Mouse (Mus musculus): Measurements from ENCODE around the gene Fam192a. TPM values are rescaled to one million over a fixed set of nuclear protein-coding genes. Genes with fewer than 3 reads are reported as not detected.

Gene Fam192a
- polyA plus RNA-seq, 1 experiment from 2014 or later = 44.9 TPM

GRCm38 (mm10) chr8:94569419-94569818 is 32.4 kb downstream of the Fam192a start:
- H3K4me1 ChIP-seq (replicated peaks) = no peaks in the 10 kb centered on the region
- H3K36me3 ChIP-seq = peaks cover 15% of the 10 kb centered on the region
- H3K9me3 ChIP-seq (replicated peaks) = no peaks in the 10 kb centered on the region
- no peak overlapping the region for H3K4me3 ChIP-seq
- no peak overlapping the region for H3K4me2 ChIP-seq
- no peak for ATAC-seq (ENCODE audit: insufficient number of reproducible peaks, low FRiP score)
- H3K27me3 ChIP-seq (replicated peaks) = no peaks in the 10 kb centered on the region
- WGBS = 47% methylated on average over 1 of the region's 1 CpGs
- no peak overlapping the region for H3K9ac ChIP-seq
- H3K27ac ChIP-seq (ENCODE audit: poor library complexity, severe bottlenecking) = no peak overlapping the region

- no peak overlapping the region for H3K4me3 ChIP-seq
- H3K27me3 ChIP-seq (replicated peaks) = no peaks in the 10 kb centered on the region; the same call in 1 of the 2 replicates
- H3K27ac ChIP-seq (ENCODE audit: poor library complexity, severe bottlenecking) = no peak overlapping the region
- H3K9me3 ChIP-seq (replicated peaks) = no peaks in the 10 kb centered on the region
- H3K4me2 ChIP-seq = no peak overlapping the region
- H3K36me3 ChIP-seq = 0 out of 2 replicates have a peak, but pooled peaks cover 4% of the 10 kb centered on the region
- no peak for ATAC-seq (ENCODE audit: insufficient number of reproducible peaks, low FRiP score)
- H3K9ac ChIP-seq = no peak overlapping the region
- WGBS = 80% methylated on average over 8 of the region's 8 CpGs
- H3K4me1 ChIP-seq (replicated peaks) = no peaks in the 10 kb centered on the region
Measured at GRCm38 (mm10) chr8:94568098-94568497, 33.7 kb downstream of the Fam192a start.

- H3K4me1 ChIP-seq (replicated peaks) = no peaks in the 10 kb centered on the region
- no peak overlapping the region for H3K4me2 ChIP-seq
- 0 out of 2 replicates have a peak, but pooled peaks cover 4% of the 10 kb centered on the region for H3K36me3 ChIP-seq
- WGBS = 72% methylated on average over 8 of the region's 8 CpGs
- no peaks in the 10 kb centered on the region for H3K9me3 ChIP-seq (replicated peaks)
- H3K27ac ChIP-seq (ENCODE audit: poor library complexity, severe bottlenecking) = no peak overlapping the region
- H3K9ac ChIP-seq = no peak overlapping the region
- no peak overlapping the region for H3K4me3 ChIP-seq
- ATAC-seq (ENCODE audit: insufficient number of reproducible peaks, low FRiP score) = no peak
- H3K27me3 ChIP-seq (replicated peaks) = peaks cover 8% of the 10 kb centered on the region; the same call in 1 of the 2 replicates
Measured at GRCm38 (mm10) chr8:94567159-94567849, 34.5 kb downstream of the Fam192a start.

GRCm38 (mm10) chr8:94566446-94567158 is 35.2 kb downstream of the Fam192a start:
- Histone ChIP-seq H3K4me2 (no peak overlapping the region), H3K9ac (no peak overlapping the region), H3K36me3 (no peaks in the 10 kb centered on the region), H3K4me3 (no peak overlapping the region), H3K9me3 (replicated peaks) (no peaks in the 10 kb centered on the region), H3K27ac (ENCODE audit: poor library complexity, severe bottlenecking) (no peak overlapping the region), H3K27me3 (replicated peaks) (peaks cover 11% of the 10 kb centered on the region; the same call in 1 of the 2 replicates), H3K4me1 (replicated peaks) (no peaks in the 10 kb centered on the region)
- 66% methylated on average over 15 of the region's 15 CpGs for WGBS
- no peak for ATAC-seq (ENCODE audit: insufficient number of reproducible peaks, low FRiP score)

- H3K9ac ChIP-seq = no peak overlapping the region
- H3K9me3 ChIP-seq (replicated peaks) = no peaks in the 10 kb centered on the region
- H3K36me3 ChIP-seq = no peaks in the 10 kb centered on the region
- H3K27ac ChIP-seq (ENCODE audit: poor library complexity, severe bottlenecking) = no peak overlapping the region
- peaks cover 11% of the 10 kb centered on the region; the same call in 1 of the 2 replicates for H3K27me3 ChIP-seq (replicated peaks)
- H3K4me3 ChIP-seq = no peak overlapping the region
- H3K4me1 ChIP-seq (replicated peaks) = no peaks in the 10 kb centered on the region
- no peak overlapping the region for H3K4me2 ChIP-seq
- ATAC-seq (ENCODE audit: insufficient number of reproducible peaks, low FRiP score) = no peak
- 64% methylated on average over 6 of the region's 6 CpGs for WGBS
Measured at GRCm38 (mm10) chr8:94566033-94566432, 35.8 kb downstream of the Fam192a start.

- no peaks in the 10 kb centered on the region for H3K9me3 ChIP-seq (replicated peaks)
- ATAC-seq (ENCODE audit: insufficient number of reproducible peaks, low FRiP score) = no peak
- no peaks in the 10 kb centered on the region for H3K36me3 ChIP-seq
- no peak overlapping the region for H3K4me3 ChIP-seq
- no peak overlapping the region for H3K4me2 ChIP-seq
- no peaks in the 10 kb centered on the region for H3K4me1 ChIP-seq (replicated peaks)
- no peak overlapping the region for H3K27ac ChIP-seq (ENCODE audit: poor library complexity, severe bottlenecking)
- peaks cover 11% of the 10 kb centered on the region; the same call in 1 of the 2 replicates for H3K27me3 ChIP-seq (replicated peaks)
- H3K9ac ChIP-seq = no peak overlapping the region
Measured at GRCm38 (mm10) chr8:94564421-94564820, 37.4 kb downstream of the Fam192a start.

- no peaks in the 10 kb centered on the region for H3K9me3 ChIP-seq (replicated peaks)
- no peak overlapping the region for H3K27ac ChIP-seq (ENCODE audit: poor library complexity, severe bottlenecking)
- no peak for ATAC-seq (ENCODE audit: insufficient number of reproducible peaks, low FRiP score)
- peaks cover 11% of the 10 kb centered on the region; the same call in 1 of the 2 replicates for H3K27me3 ChIP-seq (replicated peaks)
- no peak overlapping the region for H3K4me2 ChIP-seq
- H3K9ac ChIP-seq = no peak overlapping the region
- 0 out of 2 replicates have a peak, but pooled peaks cover 2% of the 10 kb centered on the region for H3K4me1 ChIP-seq (replicated peaks)
- WGBS = 58% methylated on average over 5 of the region's 5 CpGs
- no peaks in the 10 kb centered on the region for H3K36me3 ChIP-seq
- H3K4me3 ChIP-seq = no peak overlapping the region
Measured at GRCm38 (mm10) chr8:94561256-94561655, 40.5 kb downstream of the Fam192a start.

GRCm38 (mm10) chr8:94557281-94557680 is 44.5 kb downstream of the Fam192a start:
- 0 out of 2 replicates have a peak, but pooled peaks cover 2% of the 10 kb centered on the region for H3K27me3 ChIP-seq (replicated peaks)
- 58% methylated on average over 3 of the region's 3 CpGs for WGBS
- H3K9ac ChIP-seq = no peak overlapping the region
- H3K4me2 ChIP-seq = no peak overlapping the region
- no peak overlapping the region for H3K27ac ChIP-seq (ENCODE audit: poor library complexity, severe bottlenecking)
- H3K9me3 ChIP-seq (replicated peaks) = no peaks in the 10 kb centered on the region
- no peaks in the 10 kb centered on the region for H3K36me3 ChIP-seq
- H3K4me3 ChIP-seq = no peak overlapping the region
- ATAC-seq (ENCODE audit: insufficient number of reproducible peaks, low FRiP score) = no peak
- 0 out of 2 replicates have a peak, but pooled peaks cover 2% of the 10 kb centered on the region for H3K4me1 ChIP-seq (replicated peaks)

GRCm38 (mm10) chr8:94552696-94553095 is 49.1 kb downstream of the Fam192a start:
- H3K27ac ChIP-seq (ENCODE audit: poor library complexity, severe bottlenecking) = no peak overlapping the region
- H3K4me1 ChIP-seq (replicated peaks) = peaks cover 22% of the 10 kb centered on the region
- H3K27me3 ChIP-seq (replicated peaks) = no peaks in the 10 kb centered on the region
- ATAC-seq (ENCODE audit: insufficient number of reproducible peaks, low FRiP score) = no peak
- WGBS = 72% methylated on average over 2 of the region's 2 CpGs
- H3K36me3 ChIP-seq = no peaks in the 10 kb centered on the region
- no peak overlapping the region for H3K4me2 ChIP-seq
- H3K4me3 ChIP-seq = no peak overlapping the region
- no peak overlapping the region for H3K9ac ChIP-seq
- H3K9me3 ChIP-seq (replicated peaks) = no peaks in the 10 kb centered on the region

- H3K4me3 ChIP-seq = no peak overlapping the region
- H3K27ac ChIP-seq (ENCODE audit: poor library complexity, severe bottlenecking) = no peak overlapping the region
- no peaks in the 10 kb centered on the region for H3K27me3 ChIP-seq (replicated peaks)
- peaks cover 21% of the 10 kb centered on the region for H3K4me1 ChIP-seq (replicated peaks)
- H3K36me3 ChIP-seq = no peaks in the 10 kb centered on the region
- no peak overlapping the region for H3K9ac ChIP-seq
- 47% methylated on average over 17 of the region's 17 CpGs for WGBS
- no peak for ATAC-seq (ENCODE audit: insufficient number of reproducible peaks, low FRiP score)
- H3K9me3 ChIP-seq (replicated peaks) = no peaks in the 10 kb centered on the region
- no peak overlapping the region for H3K4me2 ChIP-seq
Measured at GRCm38 (mm10) chr8:94551471-94552422, 50.0 kb downstream of the Fam192a start.

- H3K4me1 ChIP-seq (replicated peaks) = peaks cover 21% of the 10 kb centered on the region
- 49% methylated on average over 5 of the region's 5 CpGs for WGBS
- H3K27me3 ChIP-seq (replicated peaks) = no peaks in the 10 kb centered on the region
- no peaks in the 10 kb centered on the region for H3K9me3 ChIP-seq (replicated peaks)
- no peak overlapping the region for H3K4me3 ChIP-seq
- no peak overlapping the region for H3K4me2 ChIP-seq
- ATAC-seq (ENCODE audit: insufficient number of reproducible peaks, low FRiP score) = no peak
- H3K36me3 ChIP-seq = no peaks in the 10 kb centered on the region
- H3K9ac ChIP-seq = no peak overlapping the region
- H3K27ac ChIP-seq (ENCODE audit: poor library complexity, severe bottlenecking) = no peak overlapping the region
Measured at GRCm38 (mm10) chr8:94549998-94550397, 51.8 kb downstream of the Fam192a start.
